Mouse (Mus musculus) heart, postnatal 0 days (tissue): ENCODE data around the gene Dkkl1.

Source experiments
- CTCF ChIP-seq: IDR thresholded peaks from 2 replicates; pipeline ENCODE4 v1.5.1; 2016; ENCODE audit warnings: antibody characterized with exemption, control low read depth, low read depth
- EP300 ChIP-seq: IDR thresholded peaks from 2 replicates; pipeline ENCODE4 v1.6.1; 2016; ENCODE audit warnings: antibody characterized with exemption, low read depth

DNA sequence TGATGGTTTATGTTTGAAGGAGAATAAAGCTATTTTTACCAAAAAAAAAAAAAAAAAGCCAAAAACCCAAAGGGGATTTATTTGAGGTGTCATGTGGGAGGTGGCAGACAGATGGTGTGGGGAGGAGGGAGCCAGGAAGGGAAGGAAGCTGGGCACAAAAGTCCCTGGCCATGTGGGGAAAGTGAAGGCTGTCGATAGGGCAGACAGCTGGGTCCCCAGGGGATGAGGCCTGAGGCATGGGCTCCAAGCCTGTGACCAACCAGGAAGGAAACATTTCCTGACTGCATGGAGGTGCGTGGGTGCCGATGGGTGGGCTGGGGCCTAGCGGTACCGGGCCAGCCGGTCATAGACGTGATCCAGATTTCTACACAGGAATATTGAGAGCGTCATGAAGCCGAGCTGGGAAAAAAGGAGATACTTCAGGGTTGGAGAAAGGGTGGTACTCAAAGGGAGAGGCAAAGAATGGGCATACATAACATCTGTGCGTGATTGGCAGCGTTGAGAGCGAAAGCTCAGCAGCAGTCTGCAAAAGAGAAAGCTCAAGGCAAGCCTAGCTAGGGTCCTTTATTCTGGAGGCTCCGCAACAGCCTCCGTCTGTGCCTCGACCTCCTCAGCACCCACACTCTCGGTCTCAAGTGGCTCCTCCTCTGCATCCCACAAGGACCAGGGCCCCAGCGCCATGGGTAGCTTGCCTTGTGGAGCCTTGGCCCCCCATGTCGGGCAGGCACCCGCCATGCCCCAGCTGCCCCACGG lies 21.8 kb upstream of the Dkkl1 start:
- no peak for TF ChIP-seq CTCF
- no peak for TF ChIP-seq EP300
